ENCODE assay signal across 30 mouse cellular contexts in the genomic region with DNA sequence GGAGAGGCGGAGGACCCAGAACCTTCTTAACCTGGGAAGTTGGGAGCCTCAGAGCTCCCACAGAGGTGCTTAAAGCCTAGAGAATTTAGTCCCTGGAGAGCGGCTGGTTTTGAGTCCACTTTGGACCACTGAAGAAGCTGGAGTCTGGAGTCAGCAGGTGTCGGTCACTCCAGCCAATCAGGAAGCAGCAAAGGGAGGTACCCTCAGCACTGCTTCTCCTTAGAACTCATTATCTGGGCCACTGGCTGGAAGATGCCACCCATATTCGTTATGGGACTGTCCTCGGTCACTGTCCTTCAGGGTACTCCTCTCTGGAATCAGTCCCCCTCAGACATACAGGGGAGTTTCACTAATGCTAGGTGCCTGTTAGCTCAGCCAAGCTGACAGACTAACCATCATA. TPM values are rescaled to one million over a fixed set of nuclear protein-coding genes. Genes with fewer than 3 reads are reported as not detected.
A peak's percentile ranks its signal among the peaks of the same experiment; 100 is the strongest.
DNase-seq lines count a peak whose midpoint lies in the region; ATAC-seq and TF ChIP-seq lines count a peak whose summit lies in the region.
"Had no signal": no experiment of that assay in that cellular context is flagged by ENCODE, and none has a peak within 500 bp of the region (broad histone marks: within the 10 kb centered on the region; RNA-seq: fewer than 3 reads in every experiment).

No protein-coding gene starts in this region.

- no peak for ATAC-seq in liver, embryonic 11.5 days (replicated peaks; ENCODE audit: low FRiP score)
- ATAC-seq in liver, embryonic 14.5 days (ENCODE audit: insufficient read depth), result no peak
- no peak for ATAC-seq in liver, postnatal 0 days
- ATAC-seq: forebrain, embryonic 13.5 days; forebrain, embryonic 16.5 days; hindbrain, postnatal 0 days had no signal

- 91% methylated on average over 5 of the region's 5 CpGs for WGBS in liver, embryonic 11.5 days
- 74% methylated on average over 5 of the region's 5 CpGs for WGBS in liver, embryonic 14.5 days (ENCODE audit: insufficient replicate concordance)
- 90% methylated on average over 5 of the region's 5 CpGs for WGBS in liver, postnatal 0 days (ENCODE audit: insufficient replicate concordance)
- WGBS in limb, embryonic 10.5 days, result 94% methylated on average over 5 of the region's 5 CpGs

- DNase-seq in spleen, postnatal 4 days (ENCODE audit: low spot score in 2 of 2), result peak; percentile 25 to 64
- no peak for DNase-seq in spleen, postnatal 14 days (ENCODE audit: low spot score in 2 of 2)
- DNase-seq in liver, embryonic 11.5 days (ENCODE audit: low spot score), result no peak
- peak in 1 of 3 experiments; percentile 36 for DNase-seq in liver, embryonic 14.5 days (ENCODE audit: low read depth in 3 of 3, low spot score in 3 of 3)
- DNase-seq in liver, postnatal 0 days, result no peak
- DNase-seq in lung, postnatal 14 days, result no peak
- DNase-seq in limb, embryonic 10.5 days (ENCODE audit: low spot score), result no peak
- no peak for DNase-seq in thymus, adult 18-20 months
- DNase-seq: adrenal gland, adult 2 months; adrenal gland, postnatal 14 days; B cell, adult 2 months; cerebellum, adult 18-20 months; cerebellum, adult 9-10 months; cerebellum, postnatal 14 days; gastrocnemius, postnatal 10 days; gastrocnemius, postnatal 36 days; heart, adult 2 months; heart, postnatal 14 days; heart, postnatal 4 days had no signal

- no peaks in the 10 kb centered on the region for H3K9me3 ChIP-seq in liver, embryonic 11.5 days (ENCODE audit: control insufficient read depth, low read length)
- H3K9me3 ChIP-seq in liver, embryonic 14.5 days (ENCODE audit: control insufficient read depth, low read length), result peaks cover 3% of the 10 kb centered on the region
- H3K9me3 ChIP-seq in liver, postnatal 0 days (ENCODE audit: low read length), result 0 out of 2 replicates have a peak, but pooled peaks cover 2% of the 10 kb centered on the region
- H3K9me3 ChIP-seq in limb, embryonic 10.5 days (replicated peaks), result no peaks in the 10 kb centered on the region
- H3K9me3 ChIP-seq: embryonic facial prominence, embryonic 12.5 days; embryonic facial prominence, embryonic 15.5 days; forebrain, embryonic 10.5 days; forebrain, embryonic 13.5 days; heart, embryonic 10.5 days; heart, embryonic 13.5 days had no signal

- H3K27me3 ChIP-seq in liver, embryonic 11.5 days (replicated peaks; ENCODE audit: control insufficient read depth, insufficient read depth, low read length), result no peaks in the 10 kb centered on the region
- no peaks in the 10 kb centered on the region for H3K27me3 ChIP-seq in liver, embryonic 14.5 days (ENCODE audit: control insufficient read depth, insufficient read depth, low read length)
- H3K27me3 ChIP-seq in liver, postnatal 0 days (ENCODE audit: insufficient read depth, low read length), result no peaks in the 10 kb centered on the region
- H3K27me3 ChIP-seq in limb, embryonic 10.5 days (ENCODE audit: low read depth, poor library complexity, severe bottlenecking), result no peaks in the 10 kb centered on the region
- H3K27me3 ChIP-seq: CH12.LX; embryonic facial prominence, embryonic 12.5 days; embryonic facial prominence, embryonic 15.5 days; forebrain, embryonic 13.5 days; heart, embryonic 13.5 days had no signal

- TF ChIP-seq CTCF in liver, embryonic 14.5 days (IDR thresholded peaks at IDR 0.05; ENCODE audit: low read depth), result no peak
- TF ChIP-seq CTCF in liver, postnatal 0 days (IDR thresholded peaks at IDR 0.05; ENCODE audit: low read depth), result no peak

- H3K4me1 ChIP-seq in liver, embryonic 11.5 days (replicated peaks; ENCODE audit: control insufficient read depth, insufficient read depth, low read length), result peaks cover 24% of the 10 kb centered on the region
- H3K4me1 ChIP-seq in liver, embryonic 14.5 days (replicated peaks; ENCODE audit: control insufficient read depth in 2 of 2, insufficient read depth in 2 of 2, low read length in 1 of 2), result peaks cover 50 to 55% of the 10 kb centered on the region in 2 experiments
- H3K4me1 ChIP-seq in liver, postnatal 0 days (ENCODE audit: insufficient read depth), result peaks cover 35% of the 10 kb centered on the region
- no peaks in the 10 kb centered on the region for H3K4me1 ChIP-seq in limb, embryonic 10.5 days
- H3K4me1 ChIP-seq: embryonic facial prominence, embryonic 12.5 days; embryonic facial prominence, embryonic 15.5 days; forebrain, embryonic 10.5 days; forebrain, embryonic 13.5 days had no signal

- no peak overlapping the region for H3K9ac ChIP-seq in liver, embryonic 11.5 days (ENCODE audit: low read depth, low read length)
- H3K9ac ChIP-seq in liver, embryonic 14.5 days (replicated peaks), result peak overlapping the region; percentile 64
- no peak overlapping the region for H3K9ac ChIP-seq in liver, postnatal 0 days (replicated peaks)
- H3K9ac ChIP-seq: embryonic facial prominence, embryonic 12.5 days; embryonic facial prominence, embryonic 15.5 days; forebrain, embryonic 13.5 days; heart, embryonic 13.5 days; hindbrain, embryonic 14.5 days had no signal

- TF ChIP-seq EP300 in liver, embryonic 14.5 days (IDR thresholded peaks at IDR 0.05; ENCODE audit: low read depth), result no peak
- TF ChIP-seq EP300 in liver, postnatal 0 days (IDR thresholded peaks at IDR 0.05; ENCODE audit: low read depth), result no peak

- peak overlapping the region; percentile 85; the same call in 1 of the 2 replicates for H3K27ac ChIP-seq in liver, embryonic 11.5 days (ENCODE audit: low read depth, low read length)
- peak overlapping the region; percentile 100 for H3K27ac ChIP-seq in liver, embryonic 14.5 days
- peak overlapping the region; percentile 91 for H3K27ac ChIP-seq in liver, postnatal 0 days (ENCODE audit: low read depth)
- no peak overlapping the region for H3K27ac ChIP-seq in limb, embryonic 10.5 days
- H3K27ac ChIP-seq: embryonic facial prominence, embryonic 12.5 days; embryonic facial prominence, embryonic 15.5 days; forebrain, embryonic 10.5 days; forebrain, embryonic 13.5 days; heart, adult 2 months; heart, embryonic 10.5 days; heart, embryonic 13.5 days; hindbrain, embryonic 14.5 days; hindbrain, postnatal 0 days had no signal

- H3K4me2 ChIP-seq in liver, embryonic 11.5 days, result no peak overlapping the region
- peak overlapping the region; percentile 84 for H3K4me2 ChIP-seq in liver, embryonic 14.5 days (ENCODE audit: low read depth)
- H3K4me2 ChIP-seq in liver, postnatal 0 days (ENCODE audit: low read depth, low read length), result peak overlapping the region; percentile 33
- H3K4me2 ChIP-seq: embryonic facial prominence, embryonic 12.5 days; embryonic facial prominence, embryonic 15.5 days; forebrain, embryonic 13.5 days; heart, embryonic 13.5 days; hindbrain, embryonic 14.5 days had no signal

- H3K36me3 ChIP-seq in liver, embryonic 11.5 days (ENCODE audit: control insufficient read depth, insufficient read depth, low read length), result no peaks in the 10 kb centered on the region
- H3K36me3 ChIP-seq in liver, embryonic 14.5 days (replicated peaks; ENCODE audit: control insufficient read depth, insufficient read depth, low read depth), result no peaks in the 10 kb centered on the region
- H3K36me3 ChIP-seq in liver, postnatal 0 days (replicated peaks; ENCODE audit: insufficient read depth, low read length), result no peaks in the 10 kb centered on the region
- no peaks in the 10 kb centered on the region for H3K36me3 ChIP-seq in limb, embryonic 10.5 days
- H3K36me3 ChIP-seq: embryonic facial prominence, embryonic 12.5 days; embryonic facial prominence, embryonic 15.5 days; forebrain, embryonic 10.5 days; G1E; heart, embryonic 10.5 days; heart, embryonic 13.5 days had no signal

- H3K4me3 ChIP-seq in liver, embryonic 11.5 days (ENCODE audit: low read depth, low read length), result no peak overlapping the region
- H3K4me3 ChIP-seq in liver, embryonic 14.5 days (ENCODE audit: insufficient read depth in 1 of 2, low read depth in 2 of 2, low read length in 2 of 2), result no peak overlapping the region
- H3K4me3 ChIP-seq in liver, postnatal 0 days (ENCODE audit: low read depth, low read length), result no peak overlapping the region
- H3K4me3 ChIP-seq in limb, embryonic 10.5 days, result no peak overlapping the region
- H3K4me3 ChIP-seq: embryonic facial prominence, embryonic 12.5 days; embryonic facial prominence, embryonic 15.5 days; forebrain, embryonic 10.5 days; forebrain, embryonic 13.5 days; heart, adult 2 months; heart, embryonic 10.5 days; heart, embryonic 13.5 days had no signal

RNA-seq across cellular contexts. Expression of a gene that starts 21.9 kb away (rescaled TPM):
- polyA plus RNA-seq in liver, embryonic 11.5 days (2014; fragmentation: Nextera tagmentation; extraction: Ambion mirVana), result 623 and 628 TPM in 2 replicates
- polyA plus RNA-seq in liver, embryonic 14.5 days (2012; rRNA removed), result 64.1 and 112 TPM in 2 replicates
- polyA plus RNA-seq in liver, embryonic 14.5 days (2014; fragmentation: Nextera tagmentation; extraction: Ambion mirVana), result 411 and 432 TPM in 2 replicates
- 520 and 559 TPM in 2 replicates for polyA plus RNA-seq in liver, postnatal 0 days (2015; fragmentation: Nextera tagmentation; extraction: Ambion mirVana)
- 669 and 688 TPM in 2 replicates for polyA plus RNA-seq in limb, embryonic 10.5 days (2016; fragmentation: Nextera tagmentation; extraction: Ambion mirVana)

RNA-seq across cellular contexts. Expression of a gene that starts 30.3 kb away (rescaled TPM):
- polyA plus RNA-seq in liver, embryonic 11.5 days (2014; fragmentation: Nextera tagmentation; extraction: Ambion mirVana), result 4.9 and 5.6 TPM in 2 replicates
- polyA plus RNA-seq in liver, embryonic 14.5 days (2012; rRNA removed), result 0.61 and 0.91 TPM in 2 replicates
- 0.42 and 0.53 TPM in 2 replicates for polyA plus RNA-seq in liver, embryonic 14.5 days (2014; fragmentation: Nextera tagmentation; extraction: Ambion mirVana)
- polyA plus RNA-seq in liver, postnatal 0 days (2015; fragmentation: Nextera tagmentation; extraction: Ambion mirVana), result 0.49 and 0.54 TPM in 2 replicates
- polyA plus RNA-seq in limb, embryonic 10.5 days (2016; fragmentation: Nextera tagmentation; extraction: Ambion mirVana), result 11.4 and 13.7 TPM in 2 replicates
- polyA plus RNA-seq: G1E had no signal

RNA-seq across cellular contexts. Expression of a gene that starts 58.4 kb away (rescaled TPM):
- 36.9 and 38.6 TPM in 2 replicates for polyA plus RNA-seq in liver, embryonic 11.5 days (2014; fragmentation: Nextera tagmentation; extraction: Ambion mirVana)
- polyA plus RNA-seq in liver, embryonic 14.5 days (2012; rRNA removed), result 14.6 and 24.6 TPM in 2 replicates
- polyA plus RNA-seq in liver, embryonic 14.5 days (2014; fragmentation: Nextera tagmentation; extraction: Ambion mirVana), result 18.0 and 19.5 TPM in 2 replicates
- polyA plus RNA-seq in liver, postnatal 0 days (2015; fragmentation: Nextera tagmentation; extraction: Ambion mirVana), result 9.5 and 11.0 TPM in 2 replicates
- polyA plus RNA-seq in limb, embryonic 10.5 days (2016; fragmentation: Nextera tagmentation; extraction: Ambion mirVana), result 47.4 and 50.6 TPM in 2 replicates

Comparison
In these comparisons a context has a peak if more than half of its experiments do, and no peak if none do; other contexts are left out.
1. DNase-seq: peak in spleen, postnatal 4 days (2 of 2); none in spleen, postnatal 14 days (0 of 2), liver, embryonic 11.5 days (single experiment), liver, postnatal 0 days (single experiment), lung, postnatal 14 days (single experiment), limb, embryonic 10.5 days (single experiment) and thymus, adult 18-20 months (0 of 2).